Mouse (Mus musculus) kidney, adult 2 months (tissue): Measurements from ENCODE around the gene Clk2. TPM values are rescaled to one million over a fixed set of nuclear protein-coding genes. Genes with fewer than 3 reads are reported as not detected.
A peak's percentile ranks its signal among the peaks of the same experiment; 100 is the strongest.
"Not testable (repeated sequence)": the region's sequence is repeated elsewhere in the genome, so short reads cannot be mapped to it uniquely, and the experiment has no call there.

ENCODE experiments used
- DNase-seq: peaks from one replicate; pipeline ENCODE4 v3.0.0; 2021
- H3K27ac ChIP-seq: fragments of 200-500 bp; 2 replicates; pipeline ENCODE4 v1.5.1; 2012; ENCODE audit warnings: low read depth, low read length, control low read depth, inconsistent platforms; ENCODE audit not compliant: insufficient read depth
- H3K27me3 ChIP-seq: fragments of 200-500 bp; replicated peaks from 2 replicates; pipeline ENCODE4 v1.6.1; 2012; ENCODE audit warnings: mild to moderate bottlenecking, moderate library complexity, low read length, inconsistent platforms; ENCODE audit not compliant: control insufficient read depth, insufficient read depth
- H3K36me3 ChIP-seq: fragments of 200-500 bp; 2 replicates; pipeline ENCODE4 v1.6.1; 2012; ENCODE audit warnings: mild to moderate bottlenecking, moderate library complexity, low read length, inconsistent platforms; ENCODE audit not compliant: control insufficient read depth, insufficient read depth
- H3K4me1 ChIP-seq: fragments of 200-500 bp; 2 replicates; pipeline ENCODE4 v1.6.1; 2011; ENCODE audit warnings: low read length; ENCODE audit not compliant: control insufficient read depth, insufficient read depth
- H3K4me3 ChIP-seq: fragments of 200-500 bp; 2 replicates; pipeline ENCODE4 v1.5.1; 2011; ENCODE audit warnings: mild to moderate bottlenecking, low read depth, low read length, control low read depth; ENCODE audit not compliant: insufficient read depth
- CTCF ChIP-seq: fragments of 200-500 bp; conservative IDR thresholded peaks from 2 replicates; pipeline ENCODE4 v1.5.1; 2011; ENCODE audit warnings: low read depth, mild to moderate bottlenecking, control low read depth, low read length, moderate library complexity, mixed read lengths; ENCODE audit not compliant: insufficient read depth, insufficient read length
- POLR2A ChIP-seq: fragments of 200-500 bp; IDR thresholded peaks from one replicate; pipeline ENCODE4 v1.6.1; 2011; ENCODE audit warnings: low read depth, low read length, control low read depth
- WGBS: fragments of 180-500 bp; shearing (Covaris S2); methylation state at CpG from one replicate; pipeline ENCODE4 v1.1.7; 2018; 5-methylcytosine and 5-hydroxymethylcytosine counted together
- polyA plus RNA-seq: library from polyadenylated mRNA; depleted of rRNA; stranded (reverse); fragments of >200 nt; gene quantifications from 2 replicates; pipeline ENCODE4 v1.2.3, GENCODE M21; 2012

Clk2 gene
- polyA plus RNA-seq, 1 experiment: 37.8 TPM

- no peak overlapping the region for H3K4me3 ChIP-seq
- H3K36me3 ChIP-seq: no peaks in the 10 kb centered on the region; the same call in 1 of the 2 replicates
- no peak for TF ChIP-seq CTCF
- no peak for TF ChIP-seq POLR2A
- 0 out of 2 replicates have a peak overlapping the region, but pooled peaks have one; percentile 11 for H3K27ac ChIP-seq
- no peaks in the 10 kb centered on the region; the same call in 1 of the 2 replicates for H3K4me1 ChIP-seq
- peak; percentile 64 for DNase-seq
- WGBS: 41% methylated on average over 7 of the region's 7 CpGs
- no peaks in the 10 kb centered on the region for H3K27me3 ChIP-seq
These were observed 46.1 kb downstream of the Clk2 start for GRCm38 (mm10) chr3:89210731-89211130.

GRCm38 (mm10) chr3:89213803-89214530, 49.4 kb downstream of the Clk2 start:
- no peaks in the 10 kb centered on the region; the same call in 1 of the 2 replicates for H3K4me1 ChIP-seq
- under 1% methylated on average over 69 of the region's 69 CpGs for WGBS

GRCm38 (mm10) chr3:89214681-89215411, 50.3 kb downstream of the Clk2 start, which contains the start of gene Thbs3:
Thbs3 (plus strand) TSS chr3:89215180.
- 4% methylated on average over 17 of the region's 19 CpGs for WGBS
- TF ChIP-seq POLR2A (no peak), CTCF (no peak)
- no peaks in the 10 kb centered on the region for H3K27me3 ChIP-seq
- no peaks in the 10 kb centered on the region for H3K36me3 ChIP-seq
- peak within 1 kb of the TSS; percentile 91 for H3K4me3 ChIP-seq
- DNase-seq: no peak
- no peaks in the 10 kb centered on the region; the same call in 1 of the 2 replicates for H3K4me1 ChIP-seq
- peak within 1 kb of the TSS; percentile 65 for H3K27ac ChIP-seq

More at GRCm38 (mm10) chr3:89213803-89214530, 49.4 kb downstream of the Clk2 start:
- Histone ChIP-seq H3K27ac (peak overlapping the region; percentile 65), H3K4me3 (peak overlapping the region; percentile 91), H3K27me3 (no peaks in the 10 kb centered on the region), H3K36me3 (no peaks in the 10 kb centered on the region)
- no peak for TF ChIP-seq CTCF
- TF ChIP-seq POLR2A: peak; percentile 48
- peak; percentile 95 for DNase-seq

GRCm38 (mm10) chr3:89215853-89216252, 51.3 kb downstream of the Clk2 start:
- no peaks in the 10 kb centered on the region for H3K36me3 ChIP-seq
- H3K27me3 ChIP-seq: no peaks in the 10 kb centered on the region
- DNase-seq: peak; percentile 88
- 1% methylated on average over 6 of the region's 6 CpGs for WGBS
- H3K4me3 ChIP-seq: no peak overlapping the region
- H3K27ac ChIP-seq: no peak overlapping the region
- TF ChIP-seq CTCF: peak; percentile 92
- no peak for TF ChIP-seq POLR2A
- H3K4me1 ChIP-seq: no peaks in the 10 kb centered on the region; the same call in 1 of the 2 replicates

- H3K27ac ChIP-seq, H3K4me3 ChIP-seq, DNase-seq, H3K4me1 ChIP-seq, H3K27me3 ChIP-seq, H3K36me3 ChIP-seq: not testable (repeated sequence)
- 71% methylated on average over 7 of the region's 7 CpGs for WGBS
These were observed 51.8 kb downstream of the Clk2 start for GRCm38 (mm10) chr3:89216407-89216806.

- 79% methylated on average over 1 of the region's 1 CpGs for WGBS
- Histone ChIP-seq H3K27ac (no peak overlapping the region), H3K4me3 (no peak overlapping the region), H3K27me3 (no peaks in the 10 kb centered on the region), H3K4me1 (no peaks in the 10 kb centered on the region; the same call in 1 of the 2 replicates), H3K36me3 (no peaks in the 10 kb centered on the region)
- TF ChIP-seq CTCF (no peak), POLR2A (no peak)
- no peak for DNase-seq
These were observed 53.7 kb downstream of the Clk2 start for GRCm38 (mm10) chr3:89218271-89218670.

GRCm38 (mm10) chr3:89219546-89219945, 55.0 kb downstream of the Clk2 start:
- Histone ChIP-seq H3K27me3 (no peaks in the 10 kb centered on the region), H3K4me1 (no peaks in the 10 kb centered on the region), H3K4me3 (no peak overlapping the region), H3K36me3 (no peaks in the 10 kb centered on the region), H3K27ac (no peak overlapping the region)
- 33% methylated on average over 8 of the region's 8 CpGs for WGBS
- no peak for DNase-seq
- TF ChIP-seq CTCF: no peak
- TF ChIP-seq POLR2A: no peak
